Mouse (Mus musculus) liver, postnatal 0 days (tissue): ENCODE measurements at regions not wholly inside any gene's neighbourhood (a gene's known extent, or its start where the extent isn't known, plus 50 kb on each side); places are given as distances from the start of the nearest gene placed in this dataset.

ENCODE experiments used
- CTCF ChIP-seq: sonication (generic); IDR thresholded peaks from 2 replicates; pipeline ENCODE4 v1.5.1; 2016; ENCODE audit warnings: antibody characterized with exemption, low read depth
- EP300 ChIP-seq: IDR thresholded peaks from 2 replicates; pipeline ENCODE4 v1.6.1; 2016; ENCODE audit warnings: antibody characterized with exemption, low read depth, mild to moderate bottlenecking

GRCm38 (mm10) chr16:77536314-77536713 is 65.6 kb downstream of the Gm11146 start:
- TF ChIP-seq CTCF (no peak), EP300 (no peak)
